Mouse (Mus musculus): Measurements from ENCODE around the gene Mad1l1. TPM values are rescaled to one million over a fixed set of nuclear protein-coding genes. Genes with fewer than 3 reads are reported as not detected.

Gene Mad1l1
- polyA plus RNA-seq, 1 experiment = 302 TPM

GRCm38 (mm10) chr5:140118921-140119320 lies 202.4 kb downstream of the Mad1l1 start:
- 70% methylated on average over 3 of the region's 3 CpGs for WGBS
- H3K4me3 ChIP-seq (ENCODE audit: insufficient read depth, low read depth, low read length) = no peak overlapping the region
- H3K4me1 ChIP-seq (ENCODE audit: control insufficient read depth, insufficient read depth, low read length) = peaks cover 37% of the 10 kb centered on the region
- H3K27ac ChIP-seq (ENCODE audit: insufficient read depth, low read depth, low read length) = no peak overlapping the region
- TF ChIP-seq CTCF (IDR thresholded peaks at IDR 0.05; ENCODE audit: insufficient read depth, low read depth, low read length) = no peak
- no peak for TF ChIP-seq POLR2A (IDR thresholded peaks at IDR 0.05; ENCODE audit: insufficient read depth, low read depth, low read length)

DNA sequence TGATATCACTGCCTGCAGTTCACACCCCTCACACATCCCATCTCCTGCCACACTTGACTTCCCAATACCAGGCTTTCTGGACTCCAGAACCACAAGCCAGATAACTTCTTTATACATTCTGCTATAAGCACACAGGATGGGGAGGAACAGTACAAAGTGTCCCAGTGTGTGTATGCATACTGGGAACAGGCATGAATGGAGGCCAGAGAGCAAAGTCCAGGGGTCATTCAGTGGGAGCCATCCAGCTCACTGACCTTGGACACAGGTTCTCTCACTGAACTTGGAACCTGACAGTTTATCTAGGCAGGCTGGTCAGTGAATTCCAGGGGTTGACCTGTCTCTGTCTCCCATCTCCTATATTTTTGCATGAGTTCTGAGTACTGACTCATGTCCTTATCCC lies 203.4 kb downstream of the Mad1l1 start:
- Histone ChIP-seq H3K4me1 (ENCODE audit: control insufficient read depth, insufficient read depth, low read length) (peaks cover 31% of the 10 kb centered on the region), H3K27ac (ENCODE audit: insufficient read depth, low read depth, low read length) (no peak overlapping the region), H3K4me3 (ENCODE audit: insufficient read depth, low read depth, low read length) (no peak overlapping the region)
- TF ChIP-seq POLR2A (IDR thresholded peaks at IDR 0.05; ENCODE audit: insufficient read depth, low read depth, low read length) = no peak
- no peak for TF ChIP-seq CTCF (IDR thresholded peaks at IDR 0.05; ENCODE audit: insufficient read depth, low read depth, low read length)

GRCm38 (mm10) chr5:140115434-140116271 lies 205.7 kb downstream of the Mad1l1 start:
- H3K4me3 ChIP-seq (ENCODE audit: insufficient read depth, low read depth, low read length) = no peak overlapping the region
- peaks cover 28% of the 10 kb centered on the region for H3K4me1 ChIP-seq (ENCODE audit: control insufficient read depth, insufficient read depth, low read length)
- TF ChIP-seq CTCF (IDR thresholded peaks at IDR 0.05; ENCODE audit: insufficient read depth, low read depth, low read length) (no peak), POLR2A (IDR thresholded peaks at IDR 0.05; ENCODE audit: insufficient read depth, low read depth, low read length) (no peak)
- H3K27ac ChIP-seq (ENCODE audit: insufficient read depth, low read depth, low read length) = no peak overlapping the region
- WGBS = 49% methylated on average over 8 of the region's 8 CpGs

DNA sequence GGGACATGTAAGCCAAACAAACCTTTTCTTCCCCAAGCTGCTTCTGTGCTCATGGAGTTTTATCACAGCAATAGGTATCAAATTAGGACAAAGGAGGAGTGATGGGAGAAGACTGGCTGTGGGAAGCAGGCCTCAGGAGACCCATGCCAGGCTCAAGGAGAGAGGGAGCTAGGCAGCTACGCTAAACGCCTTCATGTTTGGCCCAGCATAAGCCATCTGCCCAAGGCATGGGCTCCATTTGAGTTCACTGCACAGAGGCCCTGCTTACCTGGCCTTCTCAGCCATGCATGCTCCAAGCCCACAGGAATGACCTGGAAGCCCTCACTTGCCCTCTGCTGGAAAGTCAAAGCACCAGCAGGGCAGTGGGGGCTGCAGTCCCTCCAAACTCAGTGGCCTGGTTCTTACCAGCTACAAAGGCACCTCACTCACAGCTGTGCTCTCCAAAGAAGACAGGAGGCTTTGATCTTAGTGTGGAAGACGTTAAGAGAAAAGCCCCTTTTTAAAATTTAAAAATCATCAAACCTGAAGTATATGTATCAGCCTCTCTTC lies 206.8 kb downstream of the Mad1l1 start:
- TF ChIP-seq POLR2A (IDR thresholded peaks at IDR 0.05; ENCODE audit: insufficient read depth, low read depth, low read length) (no peak), CTCF (IDR thresholded peaks at IDR 0.05; ENCODE audit: insufficient read depth, low read depth, low read length) (no peak)
- 85% methylated on average over 3 of the region's 3 CpGs for WGBS
- Histone ChIP-seq H3K4me3 (ENCODE audit: insufficient read depth, low read depth, low read length) (no peak overlapping the region), H3K4me1 (ENCODE audit: control insufficient read depth, insufficient read depth, low read length) (peaks cover 28% of the 10 kb centered on the region), H3K27ac (ENCODE audit: insufficient read depth, low read depth, low read length) (no peak overlapping the region)

DNA sequence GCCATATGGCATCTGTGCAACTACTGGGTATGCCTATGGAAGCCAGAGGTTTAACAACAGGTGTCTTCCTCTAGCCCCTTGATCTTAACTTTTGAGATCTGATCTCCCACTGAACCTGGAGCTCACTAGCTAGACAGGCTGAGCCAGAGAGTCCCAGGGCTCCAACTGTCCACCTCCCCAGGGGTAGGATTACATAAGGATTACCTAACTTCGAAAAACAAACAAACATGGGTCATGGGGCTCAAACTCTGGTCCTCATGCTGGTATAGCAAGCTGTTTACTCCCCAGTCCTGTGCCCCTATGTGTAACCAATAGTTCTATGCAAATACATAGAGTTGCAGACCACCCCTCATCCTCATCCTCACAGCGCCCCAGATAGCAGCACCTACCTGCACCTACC lies 208.1 kb downstream of the Mad1l1 start:
- Histone ChIP-seq H3K4me3 (ENCODE audit: insufficient read depth, low read depth, low read length) (no peak overlapping the region), H3K4me1 (ENCODE audit: control insufficient read depth, insufficient read depth, low read length) (peaks cover 24% of the 10 kb centered on the region), H3K27ac (ENCODE audit: insufficient read depth, low read depth, low read length) (no peak overlapping the region)
- 98% methylated on average over 2 of the region's 2 CpGs for WGBS
- TF ChIP-seq CTCF (IDR thresholded peaks at IDR 0.05; ENCODE audit: insufficient read depth, low read depth, low read length) = no peak
- no peak for TF ChIP-seq POLR2A (IDR thresholded peaks at IDR 0.05; ENCODE audit: insufficient read depth, low read depth, low read length)

GRCm38 (mm10) chr5:140110024-140110423 lies 211.3 kb downstream of the Mad1l1 start:
- Histone ChIP-seq H3K27ac (ENCODE audit: insufficient read depth, low read depth, low read length) (no peak overlapping the region), H3K4me1 (ENCODE audit: control insufficient read depth, insufficient read depth, low read length) (peaks cover 9% of the 10 kb centered on the region), H3K4me3 (ENCODE audit: insufficient read depth, low read depth, low read length) (no peak overlapping the region)
- no peak for TF ChIP-seq CTCF (IDR thresholded peaks at IDR 0.05; ENCODE audit: insufficient read depth, low read depth, low read length)
- TF ChIP-seq POLR2A (IDR thresholded peaks at IDR 0.05; ENCODE audit: insufficient read depth, low read depth, low read length) = no peak
- WGBS = 82% methylated on average over 3 of the region's 3 CpGs

- 96% methylated on average over 2 of the region's 2 CpGs for WGBS
- Histone ChIP-seq H3K4me1 (ENCODE audit: control insufficient read depth, insufficient read depth, low read length) (peaks cover 9% of the 10 kb centered on the region), H3K27ac (ENCODE audit: insufficient read depth, low read depth, low read length) (no peak overlapping the region), H3K4me3 (ENCODE audit: insufficient read depth, low read depth, low read length) (no peak overlapping the region)
- TF ChIP-seq CTCF (IDR thresholded peaks at IDR 0.05; ENCODE audit: insufficient read depth, low read depth, low read length) = no peak
- no peak for TF ChIP-seq POLR2A (IDR thresholded peaks at IDR 0.05; ENCODE audit: insufficient read depth, low read depth, low read length)
These were observed 213.4 kb downstream of the Mad1l1 start for GRCm38 (mm10) chr5:140107907-140108306.

GRCm38 (mm10) chr5:140106051-140106450 lies 215.3 kb downstream of the Mad1l1 start:
- TF ChIP-seq CTCF (IDR thresholded peaks at IDR 0.05; ENCODE audit: insufficient read depth, low read depth, low read length) (no peak), POLR2A (IDR thresholded peaks at IDR 0.05; ENCODE audit: insufficient read depth, low read depth, low read length) (no peak)
- H3K4me1 ChIP-seq (ENCODE audit: control insufficient read depth, insufficient read depth, low read length) = peaks cover 23% of the 10 kb centered on the region
- WGBS = 88% methylated on average over 3 of the region's 3 CpGs
- no peak overlapping the region for H3K27ac ChIP-seq (ENCODE audit: insufficient read depth, low read depth, low read length)
- H3K4me3 ChIP-seq (ENCODE audit: insufficient read depth, low read depth, low read length) = no peak overlapping the region

DNA sequence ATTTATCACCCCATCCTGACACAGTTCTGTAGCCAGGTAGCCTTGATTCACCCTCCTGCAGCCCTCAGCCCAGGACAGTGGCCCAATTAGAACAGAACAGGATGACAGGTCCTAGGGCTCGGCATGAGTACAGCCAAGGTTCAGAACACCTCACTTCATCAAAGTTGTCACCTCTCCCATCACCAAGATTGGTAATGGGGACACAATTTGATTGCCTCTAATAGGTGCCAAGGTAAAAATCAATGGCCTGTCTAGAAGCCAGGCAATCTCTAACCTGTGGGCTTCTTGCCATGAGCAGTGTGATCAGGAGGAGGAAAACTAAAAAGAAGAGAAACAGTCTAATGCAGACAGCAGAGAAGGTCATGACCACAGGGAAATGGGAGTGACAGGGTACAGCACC lies 216.5 kb downstream of the Mad1l1 start:
- H3K4me3 ChIP-seq (ENCODE audit: insufficient read depth, low read depth, low read length) = no peak overlapping the region
- no peak overlapping the region for H3K27ac ChIP-seq (ENCODE audit: insufficient read depth, low read depth, low read length)
- peaks cover 28% of the 10 kb centered on the region for H3K4me1 ChIP-seq (ENCODE audit: control insufficient read depth, insufficient read depth, low read length)
- 98% methylated on average over 1 of the region's 1 CpGs for WGBS
- TF ChIP-seq CTCF (IDR thresholded peaks at IDR 0.05; ENCODE audit: insufficient read depth, low read depth, low read length) = no peak
- no peak for TF ChIP-seq POLR2A (IDR thresholded peaks at IDR 0.05; ENCODE audit: insufficient read depth, low read depth, low read length)
